Mouse (Mus musculus): ENCODE measurements at regions not wholly inside any gene's neighbourhood (a gene's known extent, or its start where the extent isn't known, plus 50 kb on each side); places are given as distances from the start of the nearest gene placed in this dataset.

DNA sequence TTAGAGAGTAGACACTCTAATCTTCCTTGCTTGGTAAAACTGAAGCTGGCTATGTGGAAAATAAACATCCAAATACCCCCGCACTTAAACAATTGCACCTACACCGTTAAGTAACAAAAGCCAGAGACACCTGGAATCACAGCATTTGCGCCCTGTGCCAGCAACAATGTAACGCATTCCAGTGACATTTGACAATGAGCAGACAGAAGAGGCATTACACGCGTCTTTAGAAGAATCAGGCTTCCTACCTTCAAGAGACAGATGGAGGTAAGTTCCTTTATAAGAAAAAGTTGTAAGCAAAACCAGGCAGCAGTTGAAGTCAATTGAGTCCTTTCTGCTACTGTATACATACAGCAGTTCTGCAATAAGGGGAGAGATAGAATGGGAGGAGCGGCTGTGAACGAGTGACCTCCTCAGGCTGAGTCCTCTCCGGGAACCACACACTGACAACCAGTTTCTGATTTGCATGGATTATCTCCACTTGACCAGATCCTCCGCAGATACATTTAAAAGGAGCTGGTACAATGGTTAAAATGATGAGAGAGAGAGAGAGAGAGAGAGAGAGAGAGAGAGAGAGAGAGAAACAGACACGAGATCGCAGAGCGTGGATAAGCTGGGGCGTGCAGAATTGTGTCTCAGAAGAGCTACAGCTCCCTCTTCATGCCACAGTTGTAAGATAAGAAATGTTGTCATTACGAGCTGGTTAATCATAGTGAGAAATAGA is 454.7 kb upstream of the Adgrl2 start:
- TF ChIP-seq CTCF (IDR thresholded peaks at IDR 0.05; ENCODE audit: low read depth, low read length) = no peak
- TF ChIP-seq GATA1 (IDR thresholded peaks at IDR 0.05; ENCODE audit: borderline replicate concordance, low read length) = no peak
